Mouse (Mus musculus): ENCODE measurements at regions not wholly inside any gene's neighbourhood (a gene's known extent, or its start where the extent isn't known, plus 50 kb on each side); places are given as distances from the start of the nearest gene placed in this dataset.

DNA sequence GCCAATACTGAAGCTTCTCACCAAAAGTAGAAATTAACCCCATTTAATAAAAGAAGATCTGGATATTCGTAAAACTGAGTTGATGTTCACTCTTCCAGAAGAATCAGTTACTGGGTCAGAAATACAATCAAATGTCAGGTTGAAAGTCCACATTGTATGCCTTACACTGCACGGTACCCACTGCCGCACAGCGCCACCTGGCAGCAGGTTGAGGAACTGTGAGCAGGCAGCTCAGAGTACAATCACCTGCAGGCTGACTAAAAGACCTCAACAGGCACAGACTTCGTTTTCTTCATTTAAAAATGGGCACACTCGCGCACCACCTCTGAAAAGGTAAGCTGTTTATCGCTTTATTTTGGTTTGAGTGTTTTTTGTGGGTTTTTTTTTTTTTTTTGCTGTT, 341.8 kb upstream of the Mms22l start:
- DNase-seq, result peak; percentile 38 to 47
- WGBS, result 8% methylated on average over 8 of the region's 8 CpGs
- H3K27ac ChIP-seq (ENCODE audit: insufficient read depth, low read length), result no peak overlapping the region
- no peaks in the 10 kb centered on the region for H3K27me3 ChIP-seq (ENCODE audit: control insufficient read depth, insufficient read depth, low read length)
- TF ChIP-seq POLR2A (IDR thresholded peaks at IDR 0.05; ENCODE audit: borderline replicate concordance, insufficient read depth, low read length) (no peak), CTCF (IDR thresholded peaks at IDR 0.05; ENCODE audit: borderline replicate concordance, insufficient read depth, low read depth, low read length) (peak; percentile 89)
- no peak overlapping the region for H3K4me3 ChIP-seq (replicated peaks; ENCODE audit: insufficient read depth, low read depth, low read length)
- no peaks in the 10 kb centered on the region for H3K4me1 ChIP-seq (ENCODE audit: control insufficient read depth, insufficient read depth, low read length)

DNA sequence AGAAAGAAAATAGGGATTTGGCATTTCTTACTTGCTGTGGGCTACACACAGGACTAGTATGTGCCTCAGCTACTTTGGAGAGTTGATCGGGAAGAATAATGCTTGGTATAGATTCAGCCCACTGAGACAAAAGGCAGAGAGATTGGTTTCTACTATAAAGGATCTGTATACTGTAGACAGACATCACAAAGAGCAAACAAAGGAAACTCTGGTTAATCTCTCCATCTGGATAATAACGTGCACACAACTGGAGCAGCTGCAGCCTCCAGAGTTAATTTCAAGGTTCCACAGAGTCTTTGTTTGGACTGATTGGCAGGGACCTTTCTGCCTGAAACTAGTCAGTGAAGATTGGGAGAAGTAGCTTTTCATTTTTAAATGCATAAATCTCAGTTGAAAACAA, 322.5 kb upstream of the Mms22l start:
- no peaks in the 10 kb centered on the region for H3K4me1 ChIP-seq (ENCODE audit: control insufficient read depth, insufficient read depth, low read length)
- TF ChIP-seq CTCF (IDR thresholded peaks at IDR 0.05; ENCODE audit: borderline replicate concordance, insufficient read depth, low read depth, low read length), result no peak
- TF ChIP-seq POLR2A (IDR thresholded peaks at IDR 0.05; ENCODE audit: borderline replicate concordance, insufficient read depth, low read length), result no peak
- no peaks in the 10 kb centered on the region for H3K27me3 ChIP-seq (ENCODE audit: control insufficient read depth, insufficient read depth, low read length)
- DNase-seq, result no peak
- WGBS, result 54% methylated on average over 2 of the region's 2 CpGs
- H3K4me3 ChIP-seq (replicated peaks; ENCODE audit: insufficient read depth, low read depth, low read length), result no peak overlapping the region
- H3K27ac ChIP-seq (ENCODE audit: insufficient read depth, low read length), result no peak overlapping the region

DNA sequence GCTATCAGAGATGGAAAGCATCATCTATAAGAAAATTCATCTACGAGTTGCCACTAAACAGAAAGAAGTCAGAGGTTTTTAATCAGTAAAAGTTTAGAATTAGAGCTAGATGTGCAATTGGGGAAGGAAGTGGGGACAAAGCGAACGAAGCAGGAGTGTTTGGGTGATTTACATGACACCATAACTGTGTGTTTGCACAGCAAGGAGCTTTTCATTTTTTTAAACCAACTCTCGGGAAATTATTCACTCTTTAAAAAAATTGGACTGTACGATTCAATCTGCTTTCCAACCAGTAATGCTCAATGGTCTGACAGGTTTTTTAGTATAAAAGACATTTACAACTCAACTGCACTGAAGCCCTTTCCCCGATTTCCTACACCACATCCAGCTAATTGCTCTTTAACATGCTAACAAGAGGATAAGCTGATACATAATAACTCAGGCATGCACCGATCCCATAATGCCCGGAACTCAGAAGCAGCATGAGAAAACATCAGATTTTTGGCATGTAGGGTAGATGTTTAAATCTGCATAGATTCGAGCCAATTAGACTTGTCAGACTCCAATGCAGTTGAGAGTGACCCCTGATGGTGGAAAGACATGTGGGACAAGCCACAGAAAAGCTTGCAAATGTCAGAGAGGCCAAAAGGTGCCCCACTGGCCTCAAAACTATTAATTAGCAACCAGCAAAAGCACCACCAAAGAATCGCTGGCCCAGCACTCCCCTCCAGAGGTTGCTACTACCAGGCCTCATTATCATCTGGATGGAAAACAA, 282.8 kb upstream of the Mms22l start:
- no peak overlapping the region for H3K27ac ChIP-seq (ENCODE audit: insufficient read depth, low read length)
- no peaks in the 10 kb centered on the region for H3K27me3 ChIP-seq (ENCODE audit: control insufficient read depth, insufficient read depth, low read length)
- 32% methylated on average over 10 of the region's 10 CpGs for WGBS
- H3K4me1 ChIP-seq (ENCODE audit: control insufficient read depth, insufficient read depth, low read length), result no peaks in the 10 kb centered on the region
- TF ChIP-seq POLR2A (IDR thresholded peaks at IDR 0.05; ENCODE audit: borderline replicate concordance, insufficient read depth, low read length) (no peak), CTCF (IDR thresholded peaks at IDR 0.05; ENCODE audit: borderline replicate concordance, insufficient read depth, low read depth, low read length) (no peak)
- no peak overlapping the region for H3K4me3 ChIP-seq (replicated peaks; ENCODE audit: insufficient read depth, low read depth, low read length)
- DNase-seq, result no peak

DNA sequence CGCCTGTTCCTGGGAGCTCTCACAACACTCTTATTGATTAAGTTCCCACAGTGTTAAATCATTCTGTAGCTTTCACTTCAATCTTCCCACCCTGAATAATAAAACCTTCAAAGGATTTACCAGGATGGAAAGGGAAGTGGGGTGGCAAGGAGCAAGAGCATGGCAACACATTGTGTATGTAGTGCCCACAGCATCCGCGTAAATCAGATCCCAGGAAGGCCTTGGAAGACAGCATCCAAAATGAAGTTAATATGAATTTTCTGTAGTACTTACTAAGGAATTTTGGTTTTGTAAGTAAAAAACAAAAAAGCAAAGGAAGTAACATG, 282.3 kb upstream of the Mms22l start:
- no peaks in the 10 kb centered on the region for H3K27me3 ChIP-seq (ENCODE audit: control insufficient read depth, insufficient read depth, low read length)

DNA sequence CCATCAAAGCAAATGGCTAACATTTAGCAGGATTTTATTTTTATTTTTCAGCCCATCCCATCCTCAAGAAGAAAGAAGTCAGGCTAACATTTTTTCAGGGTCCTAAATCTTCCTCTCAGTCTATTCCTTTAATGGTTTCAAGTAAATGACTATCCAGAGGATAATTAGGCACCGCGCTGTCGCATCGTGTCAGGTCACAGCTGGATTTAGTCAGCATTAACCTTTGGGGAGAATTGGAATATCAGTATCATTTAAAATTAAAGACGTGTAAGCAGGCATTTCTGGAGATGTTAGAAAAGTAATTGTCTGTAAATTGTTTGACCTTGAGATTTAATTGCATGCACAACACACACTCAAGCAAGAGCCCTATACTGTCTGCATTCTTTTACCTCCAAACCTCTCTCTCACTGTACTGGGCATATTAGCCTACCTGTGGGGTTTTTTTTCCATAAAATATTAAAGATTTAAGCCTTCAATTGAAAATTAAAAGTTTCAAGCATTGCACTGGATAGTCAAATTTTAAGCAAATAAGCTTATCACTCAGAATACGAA, 277.8 kb upstream of the Mms22l start:
- Histone ChIP-seq H3K27me3 (ENCODE audit: control insufficient read depth, insufficient read depth, low read length) (no peaks in the 10 kb centered on the region), H3K4me1 (ENCODE audit: control insufficient read depth, insufficient read depth, low read length) (no peaks in the 10 kb centered on the region), H3K4me3 (replicated peaks; ENCODE audit: insufficient read depth, low read depth, low read length) (no peak overlapping the region), H3K27ac (ENCODE audit: insufficient read depth, low read length) (no peak overlapping the region)
- TF ChIP-seq CTCF (IDR thresholded peaks at IDR 0.05; ENCODE audit: borderline replicate concordance, insufficient read depth, low read depth, low read length), result no peak
- no peak for TF ChIP-seq POLR2A (IDR thresholded peaks at IDR 0.05; ENCODE audit: borderline replicate concordance, insufficient read depth, low read length)
- no peak for DNase-seq
- 79% methylated on average over 6 of the region's 6 CpGs for WGBS

More for the DNA sequence above, 282.3 kb upstream of the Mms22l start:
- no peaks in the 10 kb centered on the region for H3K4me1 ChIP-seq (ENCODE audit: control insufficient read depth, insufficient read depth, low read length)
- TF ChIP-seq CTCF (IDR thresholded peaks at IDR 0.05; ENCODE audit: borderline replicate concordance, insufficient read depth, low read depth, low read length) (no peak), POLR2A (IDR thresholded peaks at IDR 0.05; ENCODE audit: borderline replicate concordance, insufficient read depth, low read length) (no peak)
- WGBS, result 75% methylated on average over 3 of the region's 3 CpGs
- DNase-seq, result no peak
- no peak overlapping the region for H3K4me3 ChIP-seq (replicated peaks; ENCODE audit: insufficient read depth, low read depth, low read length)
- no peak overlapping the region for H3K27ac ChIP-seq (ENCODE audit: insufficient read depth, low read length)

DNA sequence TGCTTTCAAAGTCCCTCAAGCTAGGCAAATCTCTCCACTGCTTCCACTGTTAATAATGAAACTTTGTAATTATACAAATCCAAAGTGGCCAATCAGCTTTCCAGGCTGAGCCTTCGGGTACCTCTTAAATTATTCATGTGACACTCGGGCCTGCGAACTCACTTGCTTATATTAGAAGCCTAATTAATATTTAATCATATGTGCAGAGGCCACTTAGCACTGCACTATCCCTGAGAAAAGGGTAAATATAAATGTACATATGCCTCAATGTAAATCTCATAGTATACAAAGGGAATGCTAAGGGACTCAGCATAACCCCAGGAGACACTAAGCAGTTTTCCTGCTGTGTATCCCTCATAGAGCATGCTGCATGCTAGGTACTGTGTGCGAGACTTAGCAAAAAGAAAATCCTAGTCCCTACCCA, 277.2 kb upstream of the Mms22l start:
- no peak overlapping the region for H3K4me3 ChIP-seq (replicated peaks; ENCODE audit: insufficient read depth, low read depth, low read length)
- DNase-seq, result no peak
- H3K27me3 ChIP-seq (ENCODE audit: control insufficient read depth, insufficient read depth, low read length), result no peaks in the 10 kb centered on the region
- H3K4me1 ChIP-seq (ENCODE audit: control insufficient read depth, insufficient read depth, low read length), result no peaks in the 10 kb centered on the region
- 42% methylated on average over 4 of the region's 4 CpGs for WGBS
- no peak overlapping the region for H3K27ac ChIP-seq (ENCODE audit: insufficient read depth, low read length)
- TF ChIP-seq CTCF (IDR thresholded peaks at IDR 0.05; ENCODE audit: borderline replicate concordance, insufficient read depth, low read depth, low read length) (no peak), POLR2A (IDR thresholded peaks at IDR 0.05; ENCODE audit: borderline replicate concordance, insufficient read depth, low read length) (no peak)

DNA sequence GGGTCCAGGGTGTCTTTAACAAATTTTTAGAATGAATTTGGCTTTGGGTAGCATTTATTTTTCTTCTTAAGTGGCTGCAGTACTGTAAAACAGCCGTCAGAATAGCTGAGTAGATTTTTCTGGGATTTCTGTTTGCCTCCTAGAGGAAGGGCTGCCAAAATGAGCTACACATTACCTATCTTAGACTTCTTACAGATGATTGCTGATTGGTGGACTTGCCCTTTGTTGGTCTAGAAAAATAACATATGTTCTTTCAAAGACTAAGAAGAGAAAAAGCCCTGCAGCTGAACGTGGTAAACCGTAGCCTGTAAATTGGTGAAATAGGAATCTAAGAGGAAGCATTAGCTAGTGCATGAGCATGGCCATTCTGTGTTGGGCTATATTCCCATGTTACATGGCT, 276.7 kb upstream of the Mms22l start:
- no peak overlapping the region for H3K4me3 ChIP-seq (replicated peaks; ENCODE audit: insufficient read depth, low read depth, low read length)
- no peak overlapping the region for H3K27ac ChIP-seq (ENCODE audit: insufficient read depth, low read length)
- no peaks in the 10 kb centered on the region for H3K4me1 ChIP-seq (ENCODE audit: control insufficient read depth, insufficient read depth, low read length)
- H3K27me3 ChIP-seq (ENCODE audit: control insufficient read depth, insufficient read depth, low read length), result no peaks in the 10 kb centered on the region
- DNase-seq, result no peak
- 80% methylated on average over 3 of the region's 3 CpGs for WGBS
- TF ChIP-seq POLR2A (IDR thresholded peaks at IDR 0.05; ENCODE audit: borderline replicate concordance, insufficient read depth, low read length) (no peak), CTCF (IDR thresholded peaks at IDR 0.05; ENCODE audit: borderline replicate concordance, insufficient read depth, low read depth, low read length) (no peak)

DNA sequence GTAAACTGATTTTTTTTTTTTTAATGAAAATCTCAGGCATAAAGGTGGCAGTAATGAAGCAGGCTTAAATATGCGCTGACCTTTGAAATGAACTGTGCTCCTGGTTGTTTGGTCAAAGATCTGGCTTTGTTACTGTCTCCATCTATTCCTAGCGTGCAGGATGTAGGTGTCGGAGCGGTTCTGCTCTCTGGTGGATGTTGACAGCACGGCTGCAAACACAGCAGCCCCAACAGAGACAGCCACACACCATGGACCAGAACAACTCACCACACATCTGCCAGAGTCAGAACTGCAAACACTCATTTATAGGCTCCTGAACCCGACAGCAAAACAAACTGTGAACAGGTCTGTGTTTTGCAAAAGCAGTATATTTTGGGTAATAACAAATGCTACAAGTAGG, 251.1 kb upstream of the Mms22l start:
- DNase-seq, result no peak
- no peaks in the 10 kb centered on the region for H3K4me1 ChIP-seq (ENCODE audit: control insufficient read depth, insufficient read depth, low read length)
- no peak overlapping the region for H3K4me3 ChIP-seq (replicated peaks; ENCODE audit: insufficient read depth, low read depth, low read length)
- WGBS, result 43% methylated on average over 6 of the region's 6 CpGs
- H3K27me3 ChIP-seq (ENCODE audit: control insufficient read depth, insufficient read depth, low read length), result no peaks in the 10 kb centered on the region
- H3K27ac ChIP-seq (ENCODE audit: insufficient read depth, low read length), result no peak overlapping the region
- TF ChIP-seq CTCF (IDR thresholded peaks at IDR 0.05; ENCODE audit: borderline replicate concordance, insufficient read depth, low read depth, low read length), result no peak
- no peak for TF ChIP-seq POLR2A (IDR thresholded peaks at IDR 0.05; ENCODE audit: borderline replicate concordance, insufficient read depth, low read length)

All from cerebellum, adult 2 months (tissue).